Mouse (Mus musculus): ENCODE results near the gene Fbxl17.

Gene Fbxl17

DNA sequence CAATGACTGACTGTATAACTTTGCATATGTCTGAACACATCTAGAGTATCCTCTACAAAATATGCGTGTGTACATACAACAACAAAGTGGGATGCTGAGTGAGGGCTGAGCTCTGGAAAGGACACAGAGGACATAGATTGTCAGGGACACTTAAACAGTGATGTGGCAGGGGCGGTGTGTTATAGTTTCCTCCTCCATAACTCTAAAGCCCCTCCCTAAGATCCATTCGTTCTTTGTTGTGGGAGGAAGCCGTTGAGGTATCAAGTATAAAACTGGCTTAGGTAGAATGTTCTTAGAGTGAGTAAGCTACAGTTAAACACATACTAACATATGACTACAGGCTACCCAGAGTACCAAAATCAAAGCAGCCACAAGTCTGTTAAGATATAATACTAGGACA lies 94.3 kb downstream of the Fbxl17 start:
- in situ Hi-C loops (cut with MboI; ENCODE audit: unreplicated experiment in 2 of 2), result loop anchor here (25.0 kb wide), 2 partner anchors 518 to 1168 kb away; partner anchors contain the start of gene Efna5 (in 1 of the 2)

DNA sequence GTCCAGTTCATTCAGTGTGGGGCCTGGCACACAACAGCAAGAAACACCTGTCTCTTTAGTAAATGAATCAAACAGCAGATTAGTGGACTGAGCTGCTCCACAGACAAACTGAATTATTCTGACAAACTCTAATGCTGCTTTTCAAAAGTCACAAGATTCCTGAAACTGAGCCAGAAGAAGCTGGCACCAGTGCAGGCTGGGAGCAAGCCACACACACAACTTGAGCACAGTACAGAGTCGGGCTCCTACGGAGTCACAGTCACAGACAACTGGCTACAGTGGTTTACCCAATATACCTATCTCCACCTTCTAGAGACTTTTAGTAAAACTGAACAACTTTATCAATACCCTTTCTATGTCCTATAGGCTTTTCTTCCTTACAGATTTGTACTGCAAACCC lies 94.8 kb downstream of the Fbxl17 start:
- in situ Hi-C loops (cut with MboI; ENCODE audit: unreplicated experiment in 2 of 2), result loop anchor here (25.0 kb wide), 2 partner anchors 518 to 1168 kb away; partner anchors contain the start of gene Efna5 (in 1 of the 2)

DNA sequence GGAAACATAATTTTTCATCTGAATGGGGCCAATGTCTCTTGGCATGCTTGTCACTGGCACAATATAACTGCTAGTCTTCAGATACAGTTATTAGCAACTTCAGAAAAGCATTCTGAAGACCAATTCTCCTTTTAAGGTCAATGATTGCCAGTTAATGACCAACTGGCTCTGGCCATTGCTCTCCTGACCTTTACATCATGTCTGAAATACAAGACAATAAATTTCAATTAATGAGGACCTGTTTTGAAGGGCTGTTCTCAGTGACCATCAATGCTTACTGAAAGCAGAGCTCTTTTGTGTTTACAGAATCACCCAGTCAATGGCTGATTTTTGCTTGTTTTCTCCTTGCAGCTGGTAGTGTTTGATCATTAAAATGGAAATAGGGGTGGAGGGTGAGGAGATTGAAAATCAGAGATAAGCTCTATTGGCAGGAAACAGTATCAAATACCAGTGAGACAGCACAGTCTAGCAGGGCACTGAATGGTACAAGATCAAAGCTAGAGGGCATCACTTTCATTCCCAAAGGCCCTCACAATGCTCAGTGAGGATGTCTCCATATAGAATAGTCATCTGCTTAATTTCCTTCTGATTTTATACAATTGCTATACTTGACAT lies 95.9 kb downstream of the Fbxl17 start:
- in situ Hi-C loops (cut with MboI; ENCODE audit: unreplicated experiment in 2 of 2), result loop anchor here (25.0 kb wide), 2 partner anchors 517 to 1167 kb away; partner anchors contain the start of gene Efna5 (in 1 of the 2)

DNA sequence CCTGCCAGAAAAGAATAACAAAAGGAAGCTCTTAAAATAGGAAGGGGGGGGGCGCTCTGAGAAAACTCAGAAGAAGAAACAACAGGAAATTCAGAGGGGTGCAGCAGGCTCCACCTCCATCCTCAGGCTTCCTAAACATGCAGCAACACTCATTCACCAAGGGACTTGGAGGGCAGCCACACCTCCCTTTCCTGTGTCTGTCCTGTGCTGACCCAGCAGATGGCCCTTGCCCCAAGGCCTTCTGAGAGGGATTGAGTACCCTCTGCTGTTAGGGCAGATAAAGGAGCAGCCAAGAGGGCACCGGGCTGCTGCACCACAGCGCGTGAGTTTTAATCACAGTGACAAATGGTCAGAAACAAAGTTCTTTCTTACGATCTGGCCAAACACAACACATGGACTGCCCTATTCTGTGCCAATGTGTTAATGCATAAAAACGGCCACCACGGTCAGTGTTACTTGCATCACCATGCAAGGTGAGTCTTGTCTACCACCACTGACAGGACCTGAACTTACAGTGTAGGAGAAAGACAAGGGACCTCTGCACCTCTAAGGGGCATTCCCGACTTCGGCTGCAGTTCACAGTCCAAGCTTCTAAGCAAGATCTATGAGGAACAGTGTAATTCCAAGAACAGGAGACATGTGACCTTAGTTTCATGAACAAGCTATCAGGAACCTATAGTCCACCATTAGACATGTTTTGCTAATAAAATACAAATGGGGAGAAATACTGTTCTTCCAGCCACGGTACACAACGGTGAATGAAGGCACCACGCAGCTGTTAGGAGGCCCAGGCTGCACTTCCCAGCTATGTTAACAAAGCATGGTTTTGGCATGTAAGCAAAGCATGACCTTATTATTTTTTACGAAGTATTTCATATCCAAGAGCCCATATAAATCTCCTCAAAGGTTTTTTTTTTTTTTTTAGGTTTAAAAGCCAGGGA lies 96.8 kb downstream of the Fbxl17 start:
- in situ Hi-C loops (cut with MboI; ENCODE audit: unreplicated experiment in 2 of 2), result loop anchor here (25.0 kb wide), 2 partner anchors 516 to 1166 kb away; partner anchors contain the start of gene Efna5 (in 1 of the 2)

DNA sequence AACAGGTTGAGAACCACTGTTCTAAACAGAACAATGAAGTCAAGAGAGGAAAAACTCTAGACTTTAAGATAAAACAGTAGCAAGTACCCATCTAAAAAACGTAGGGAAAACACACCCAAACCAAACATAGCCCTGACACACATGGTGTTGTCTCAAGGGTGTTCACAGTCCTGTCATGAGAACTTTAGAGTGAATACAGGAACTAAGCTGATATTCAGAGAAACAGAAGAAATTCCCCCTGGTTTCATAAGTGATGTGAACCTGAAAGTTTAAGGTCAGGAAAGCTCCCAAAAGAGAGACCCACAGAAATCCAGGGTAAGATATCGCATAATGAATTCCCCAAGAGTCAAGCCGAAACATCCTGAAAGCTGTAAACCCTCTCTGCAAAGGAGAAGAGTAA lies 97.6 kb downstream of the Fbxl17 start:
- in situ Hi-C loops (cut with MboI; ENCODE audit: unreplicated experiment in 2 of 2), result loop anchor here (25.0 kb wide), 2 partner anchors 515 to 1165 kb away; partner anchors contain the start of gene Efna5 (in 1 of the 2)

DNA sequence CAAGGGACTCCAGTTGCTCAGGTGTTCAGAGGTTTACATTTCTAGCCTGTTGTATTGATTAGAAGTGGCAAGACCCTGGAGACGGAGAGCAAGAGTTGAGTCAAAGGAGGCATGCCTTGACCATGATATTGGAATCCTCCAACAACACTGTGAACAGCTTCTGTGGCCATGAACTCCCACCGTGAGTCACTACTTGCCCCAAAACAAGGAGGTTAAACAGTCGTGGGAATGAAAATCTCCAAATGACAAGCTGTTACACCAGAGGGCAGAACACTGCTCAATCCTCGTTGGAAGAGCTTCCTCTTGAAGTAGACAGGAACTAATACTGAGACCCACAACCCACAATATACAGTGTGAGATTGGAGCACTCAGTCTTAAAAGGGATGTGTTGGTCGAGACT lies 99.2 kb downstream of the Fbxl17 start:
- in situ Hi-C loops (cut with MboI; ENCODE audit: unreplicated experiment in 2 of 2), result loop anchor here (25.0 kb wide), 2 partner anchors 513 to 1163 kb away; partner anchors contain the start of gene Efna5 (in 1 of the 2)

DNA sequence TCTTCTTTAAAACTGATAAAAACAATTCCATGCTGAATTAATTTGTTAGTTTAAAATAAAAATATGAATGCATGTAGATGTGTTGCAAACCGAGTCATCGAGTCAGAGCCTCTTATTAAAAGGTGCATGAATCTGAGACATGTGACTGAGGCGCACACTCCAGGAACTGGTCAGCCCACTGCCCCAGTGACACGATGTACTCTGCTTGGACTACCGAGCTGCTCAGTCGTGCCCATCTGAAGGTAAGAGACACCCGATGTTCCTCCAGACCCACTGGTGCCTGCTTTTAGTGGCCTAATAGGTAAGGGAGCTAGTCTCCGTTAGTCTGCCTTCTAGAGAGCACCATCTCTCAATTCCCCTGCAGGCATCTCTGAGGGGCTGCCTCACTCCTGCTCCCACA lies 100.0 kb downstream of the Fbxl17 start:
- in situ Hi-C loops (cut with MboI; ENCODE audit: unreplicated experiment in 2 of 2), result loop anchor here (25.0 kb wide), 2 partner anchors 513 to 1163 kb away; partner anchors contain the start of gene Efna5 (in 1 of the 2)

DNA sequence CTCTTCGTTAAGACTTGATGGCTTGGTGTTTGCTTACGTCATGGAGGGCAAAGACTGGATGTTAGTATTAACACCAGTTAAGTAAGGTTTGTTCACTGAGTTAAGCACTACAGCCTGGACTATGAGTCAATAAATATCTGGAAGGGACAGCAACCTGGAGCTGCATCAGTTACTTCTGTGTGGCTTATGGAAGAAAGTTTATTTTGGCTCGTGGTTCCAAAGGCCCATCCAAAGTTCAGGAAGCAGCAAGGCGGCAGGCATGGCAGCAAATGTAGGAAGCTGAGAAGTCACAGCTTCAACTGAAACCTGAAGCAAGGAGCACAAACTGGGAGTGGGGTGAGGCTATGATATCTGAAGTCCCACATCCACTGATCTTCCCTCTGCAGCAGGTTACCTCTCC lies 108.3 kb downstream of the Fbxl17 start:
- in situ Hi-C loops (cut with MboI; ENCODE audit: unreplicated experiment in 2 of 2), result no loop called here

DNA sequence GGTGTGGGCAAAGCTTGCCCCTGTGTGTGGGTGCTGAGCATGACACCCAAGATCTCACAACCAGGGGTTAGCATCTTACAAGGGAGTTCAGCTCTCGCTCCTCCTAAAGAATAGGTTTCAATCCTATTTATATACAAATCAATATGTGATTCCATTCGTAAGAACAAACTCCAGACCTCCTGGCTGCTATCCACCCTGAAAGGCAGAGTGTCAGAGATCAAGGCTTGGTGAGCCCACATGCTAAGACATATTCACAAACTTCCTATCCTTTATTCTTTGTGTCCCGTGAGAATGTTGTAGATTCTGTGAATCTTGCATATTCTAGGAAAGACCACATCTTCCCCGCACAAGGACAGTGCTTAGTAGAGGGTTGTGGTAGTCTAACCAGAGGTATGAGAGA lies 108.9 kb downstream of the Fbxl17 start:
- in situ Hi-C loops (cut with MboI; ENCODE audit: unreplicated experiment in 2 of 2), result no loop called here

DNA sequence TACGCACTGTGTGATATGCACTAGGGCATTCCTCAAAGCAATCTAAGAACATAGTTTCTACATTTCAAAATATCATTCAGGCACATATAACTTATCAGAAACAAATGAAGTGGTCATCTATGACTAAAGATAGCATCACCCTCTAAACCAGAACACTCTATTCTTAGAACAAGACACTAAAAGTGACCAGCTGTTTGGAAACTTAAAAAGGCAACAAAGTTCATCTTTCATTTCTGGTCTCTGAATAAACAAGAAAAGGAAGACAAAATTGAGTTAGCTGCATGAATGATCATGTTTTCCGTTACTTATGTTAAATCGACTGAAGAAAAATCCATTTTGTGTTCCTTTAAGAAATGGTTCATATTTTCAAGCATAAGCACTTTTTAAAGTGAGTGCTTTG lies 128.8 kb downstream of the Fbxl17 start:
- in situ Hi-C loops (cut with MboI; ENCODE audit: unreplicated experiment in 2 of 2), result loop anchor here (10.0 to 25.0 kb wide), 2 partner anchors 366 to 1241 kb away; partner anchors contain the start of gene Man2a1 (in 1 of the 2)

DNA sequence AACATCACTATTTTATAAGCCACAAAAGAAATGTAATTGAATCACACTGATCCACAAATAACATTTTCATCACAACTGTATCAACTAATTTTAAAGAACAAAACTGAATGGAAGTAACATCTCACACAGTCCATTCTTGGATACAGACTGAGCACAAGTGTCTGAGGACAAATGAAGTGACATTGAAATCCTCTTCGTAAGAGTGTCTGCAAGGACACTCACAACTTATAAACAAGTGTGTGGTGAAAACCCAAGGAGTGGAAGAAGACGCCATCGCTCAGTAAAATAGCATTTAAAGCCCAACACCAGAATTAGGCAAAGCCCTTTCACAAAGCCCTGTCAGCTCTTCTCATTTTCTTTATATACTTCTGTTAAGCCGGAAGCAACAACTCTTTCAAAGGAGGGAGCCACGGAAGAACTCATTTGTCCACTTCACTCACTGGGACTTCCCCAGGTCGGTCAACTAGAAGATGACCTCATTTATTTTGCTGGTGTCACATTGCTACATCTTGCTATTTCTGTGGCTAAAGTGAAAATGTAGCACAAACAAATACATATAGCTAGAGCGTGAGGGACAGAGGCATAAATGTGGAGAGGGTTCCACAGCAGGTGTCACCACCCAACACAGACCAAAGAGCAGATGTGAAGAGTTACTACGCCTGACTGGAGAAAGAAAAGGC lies 130.0 kb downstream of the Fbxl17 start:
- in situ Hi-C loops (cut with MboI; ENCODE audit: unreplicated experiment in 2 of 2), result loop anchor here (5.0 to 25.0 kb wide), 4 partner anchors 43 to 1243 kb away; partner anchors contain the start of gene Man2a1 (in 1 of the 2)

DNA sequence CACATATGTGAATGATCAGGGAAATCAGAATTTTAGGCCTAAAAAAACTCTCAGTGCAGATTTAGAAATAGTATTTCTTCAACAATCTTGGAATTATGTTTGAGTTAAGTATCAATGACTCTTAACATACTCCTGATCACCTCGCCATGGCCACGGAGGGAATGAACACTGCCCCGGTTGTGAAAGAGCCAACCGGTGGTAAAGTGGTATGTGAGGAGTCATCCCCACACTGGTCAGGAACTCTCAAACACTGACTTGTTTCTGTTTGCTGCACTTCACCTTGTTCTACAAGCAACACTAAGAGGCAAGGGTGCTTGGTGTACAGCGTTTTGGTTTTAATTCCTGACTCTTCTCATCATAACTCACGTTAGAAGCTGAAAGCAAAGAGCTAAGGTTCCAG lies 132.3 kb downstream of the Fbxl17 start:
- in situ Hi-C loops (cut with MboI; ENCODE audit: unreplicated experiment in 2 of 2), result loop anchor here in 1 of 2 experiments (5.0 to 25.0 kb wide), 3 partner anchors 45 to 1245 kb away; partner anchors contain the start of gene Man2a1

DNA sequence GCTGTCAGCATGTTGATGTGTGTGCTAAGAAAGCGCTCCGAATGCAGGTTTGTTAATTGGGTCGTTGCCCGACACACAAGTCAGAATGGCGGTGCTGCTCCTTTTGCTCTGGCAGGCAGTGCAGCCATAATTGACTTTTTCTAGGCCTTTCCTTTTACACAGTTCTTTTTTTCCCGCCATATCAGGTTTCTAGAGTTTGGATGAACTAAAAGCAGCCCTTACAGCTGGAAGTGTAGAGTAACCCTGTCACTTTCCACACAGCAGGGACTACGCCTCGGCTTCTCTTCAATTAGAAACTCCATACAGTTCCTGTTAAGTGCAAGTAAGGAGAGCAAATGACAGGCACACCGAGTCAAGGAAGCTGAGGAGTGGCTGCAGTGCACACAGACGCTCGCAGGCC lies 133.8 kb downstream of the Fbxl17 start:
- in situ Hi-C loops (cut with MboI; ENCODE audit: unreplicated experiment in 2 of 2), result loop anchor here in 1 of 2 experiments (5.0 to 25.0 kb wide), 3 partner anchors 44 to 1246 kb away; partner anchors contain the start of gene Man2a1

DNA sequence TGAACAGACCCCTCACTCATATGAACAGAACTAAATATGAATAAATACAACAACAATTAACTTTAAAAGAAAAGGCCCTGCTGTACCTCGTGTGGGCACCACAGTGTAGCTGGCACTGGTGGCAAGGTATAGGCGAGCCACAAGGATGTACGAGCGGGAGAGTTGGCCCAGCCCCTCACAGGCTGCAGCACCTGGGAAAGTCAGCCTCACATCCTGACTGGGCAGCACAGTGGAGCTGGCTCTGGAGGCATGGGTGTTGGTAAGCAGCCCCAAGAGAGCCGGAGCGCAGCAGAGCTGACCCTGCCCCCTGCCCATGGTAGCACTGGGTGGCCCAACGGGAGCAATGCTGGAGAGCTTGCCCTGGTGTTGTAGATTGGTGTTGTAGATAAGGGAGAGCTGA lies 135.2 kb downstream of the Fbxl17 start:
- in situ Hi-C loops (cut with MboI; ENCODE audit: unreplicated experiment in 2 of 2), result loop anchor here (5.0 to 25.0 kb wide), 4 partner anchors 37 to 1248 kb away; partner anchors contain the start of gene Man2a1 (in 1 of the 2)

DNA sequence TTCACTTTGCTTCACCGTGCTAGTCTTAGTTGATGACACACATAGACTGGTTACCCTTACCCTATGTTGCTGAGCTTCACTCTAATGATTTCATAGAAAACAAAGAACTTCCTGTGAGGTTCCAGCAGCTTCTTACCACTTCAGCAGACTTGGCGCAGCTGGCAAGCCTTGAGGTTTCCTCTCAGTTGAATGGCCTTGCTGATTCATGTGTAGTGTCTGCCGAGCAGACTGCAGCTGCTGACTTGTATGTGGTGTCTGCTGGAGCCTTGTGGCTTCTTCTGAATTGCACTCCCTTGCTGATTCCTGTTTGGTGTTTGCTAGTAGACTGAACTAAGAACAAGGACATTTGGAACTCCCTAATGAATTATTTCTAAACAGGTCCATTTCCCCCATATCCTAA lies 137.6 kb downstream of the Fbxl17 start:
- in situ Hi-C loops (cut with MboI; ENCODE audit: unreplicated experiment in 2 of 2), result loop anchor here (5.0 to 25.0 kb wide), 2 partner anchors 35 to 1250 kb away; partner anchors contain the start of gene Man2a1 (in 1 of the 2)

DNA sequence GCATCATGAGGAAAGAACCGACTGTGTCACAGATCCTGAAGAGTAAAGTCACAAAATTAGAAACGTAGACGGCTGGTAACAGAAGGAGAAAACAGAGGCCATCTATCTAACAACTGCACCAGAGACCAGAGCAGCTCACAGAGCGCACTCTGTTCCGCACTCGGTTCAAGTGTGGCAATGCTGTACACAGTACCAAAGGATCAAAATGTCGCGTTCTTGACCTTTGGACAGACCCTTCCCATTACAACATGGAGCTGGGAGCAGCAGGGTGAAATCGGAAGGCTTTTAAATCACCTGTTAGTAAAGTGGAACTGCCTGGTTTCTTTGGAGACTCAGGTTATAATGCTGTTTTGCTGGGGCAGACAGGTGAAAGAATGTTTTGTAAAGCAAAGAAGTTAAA lies 138.1 kb downstream of the Fbxl17 start:
- in situ Hi-C loops (cut with MboI; ENCODE audit: unreplicated experiment in 2 of 2), result loop anchor here (5.0 to 25.0 kb wide), 2 partner anchors 34 to 1251 kb away; partner anchors contain the start of gene Man2a1 (in 1 of the 2)

DNA sequence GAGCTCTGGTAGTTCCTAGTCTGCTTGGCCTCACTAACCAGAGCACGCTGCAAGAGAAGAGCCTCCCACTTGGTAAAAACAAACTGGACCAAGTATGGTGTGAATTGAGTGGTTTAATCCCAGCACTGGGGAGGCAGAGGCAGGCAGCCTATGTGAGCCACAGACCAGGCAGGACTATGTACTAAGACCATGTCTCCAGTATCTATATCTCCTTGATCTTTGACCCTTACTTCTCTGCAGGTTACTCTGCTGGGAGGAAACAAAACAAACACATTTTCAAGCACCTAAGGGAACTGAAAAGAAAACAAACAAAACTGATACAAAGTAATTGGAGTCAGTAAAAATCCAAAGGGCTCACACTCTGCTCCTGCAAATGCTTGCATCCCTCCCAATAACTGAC lies 141.0 kb downstream of the Fbxl17 start:
- in situ Hi-C loops (cut with MboI; ENCODE audit: unreplicated experiment in 2 of 2), result loop anchor here in 1 of 2 experiments (25.0 kb wide), 1 partner anchor 1253 kb away; the partner anchor contains the start of gene Man2a1

DNA sequence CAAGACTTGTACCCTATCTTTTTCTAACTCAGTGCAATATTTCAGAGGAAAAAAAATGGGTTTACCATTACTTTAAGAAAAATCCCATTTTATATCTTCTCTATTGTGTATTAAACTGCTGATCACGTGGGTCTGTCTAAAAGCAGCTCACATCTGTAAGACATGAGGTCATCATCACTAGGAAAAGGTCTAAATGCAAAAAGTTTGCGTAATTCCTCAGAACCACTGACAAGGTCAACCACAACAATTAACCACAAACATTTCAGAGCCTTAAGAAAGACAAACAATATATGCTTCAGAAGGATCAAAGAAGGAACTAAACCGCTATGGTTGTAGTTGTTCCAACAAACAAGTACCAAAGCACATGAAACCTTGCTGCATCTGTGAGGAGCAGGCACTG lies 143.6 kb downstream of the Fbxl17 start:
- in situ Hi-C loops (cut with MboI; ENCODE audit: unreplicated experiment in 2 of 2), result loop anchor here in 1 of 2 experiments (25.0 kb wide), 1 partner anchor 1256 kb away; the partner anchor contains the start of gene Man2a1

DNA sequence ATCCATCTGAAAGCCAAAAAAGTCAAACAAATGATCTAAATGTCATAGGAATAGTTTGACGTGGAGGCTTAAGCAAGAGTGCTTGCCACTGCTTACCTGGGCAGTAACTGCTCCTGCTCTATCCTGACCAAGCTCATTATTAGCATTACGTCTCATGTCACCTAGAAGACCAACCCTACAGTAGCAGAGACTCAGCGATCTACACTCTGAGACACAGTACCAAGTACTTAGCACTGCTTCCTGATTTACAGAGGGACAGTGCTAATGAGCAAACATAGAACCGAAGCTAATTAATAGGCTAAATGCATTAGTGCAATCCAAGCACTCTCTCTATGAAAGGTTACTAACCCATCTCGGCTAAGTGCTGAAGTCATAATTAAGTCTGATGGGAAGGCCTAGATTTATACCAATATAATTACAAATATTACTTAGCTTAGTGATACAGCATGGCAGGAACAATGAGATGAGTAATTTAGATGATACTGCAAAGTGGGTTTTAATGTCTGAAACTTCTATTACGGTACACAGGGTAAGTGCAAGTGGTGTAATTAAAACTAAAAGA lies 147.1 kb downstream of the Fbxl17 start:
- in situ Hi-C loops (cut with MboI; ENCODE audit: unreplicated experiment in 2 of 2), result loop anchor here in 1 of 2 experiments (25.0 kb wide), 1 partner anchor 1260 kb away; the partner anchor contains the start of gene Man2a1

Measured in v-Abl transformed pro-B cells (cell line).